Mouse (Mus musculus): ENCODE data around the gene Cdk5r2. TPM values are rescaled to one million over a fixed set of nuclear protein-coding genes. Genes with fewer than 3 reads are reported as not detected.

Gene Cdk5r2
- polyA plus RNA-seq, 1 experiment: not detected

- Histone ChIP-seq H3K4me1 (ENCODE audit: control insufficient read depth) (no peaks in the 10 kb centered on the region), H3K36me3 (ENCODE audit: control insufficient read depth) (no peaks in the 10 kb centered on the region), H3K27me3 (ENCODE audit: control insufficient read depth) (peaks cover 59% of the 10 kb centered on the region), H3K4me3 (replicated peaks) (no peak overlapping the region), H3K9me3 (ENCODE audit: control insufficient read depth, low read length) (no peaks in the 10 kb centered on the region)
- no peak for TF ChIP-seq TAL1 (IDR thresholded peaks at IDR 0.05; ENCODE audit: low read length)
- TF ChIP-seq GATA1 (IDR thresholded peaks at IDR 0.05; ENCODE audit: low read length): no peak
Observed at GRCm38 (mm10) chr1:74898656-74899431, 44.1 kb downstream of the Cdk5r2 start.

GRCm38 (mm10) chr1:74900341-74901285 lies 45.9 kb downstream of the Cdk5r2 start:
- no peak overlapping the region for H3K4me3 ChIP-seq (replicated peaks)
- TF ChIP-seq TAL1 (IDR thresholded peaks at IDR 0.05; ENCODE audit: low read length) (no peak), GATA1 (IDR thresholded peaks at IDR 0.05; ENCODE audit: low read length) (no peak)

GRCm38 (mm10) chr1:74901686-74902085 lies 47.0 kb downstream of the Cdk5r2 start:
- Histone ChIP-seq H3K27me3 (ENCODE audit: control insufficient read depth) (peaks cover 45% of the 10 kb centered on the region), H3K36me3 (ENCODE audit: control insufficient read depth) (no peaks in the 10 kb centered on the region), H3K9me3 (ENCODE audit: control insufficient read depth, low read length) (no peaks in the 10 kb centered on the region), H3K4me1 (ENCODE audit: control insufficient read depth) (no peaks in the 10 kb centered on the region), H3K4me3 (replicated peaks) (no peak overlapping the region)
- TF ChIP-seq TAL1 (IDR thresholded peaks at IDR 0.05; ENCODE audit: low read length) (no peak), GATA1 (IDR thresholded peaks at IDR 0.05; ENCODE audit: low read length) (no peak)

More at GRCm38 (mm10) chr1:74900341-74901285, 45.9 kb downstream of the Cdk5r2 start:
- Histone ChIP-seq H3K9me3 (ENCODE audit: control insufficient read depth, low read length) (no peaks in the 10 kb centered on the region), H3K27me3 (ENCODE audit: control insufficient read depth) (peaks cover 50% of the 10 kb centered on the region), H3K4me1 (ENCODE audit: control insufficient read depth) (no peaks in the 10 kb centered on the region), H3K36me3 (ENCODE audit: control insufficient read depth) (no peaks in the 10 kb centered on the region)

GRCm38 (mm10) chr1:74902191-74902590 lies 47.5 kb downstream of the Cdk5r2 start:
- H3K9me3 ChIP-seq (ENCODE audit: control insufficient read depth, low read length): no peaks in the 10 kb centered on the region
- no peak overlapping the region for H3K4me3 ChIP-seq (replicated peaks)
- no peaks in the 10 kb centered on the region for H3K4me1 ChIP-seq (ENCODE audit: control insufficient read depth)
- no peak for TF ChIP-seq TAL1 (IDR thresholded peaks at IDR 0.05; ENCODE audit: low read length)
- TF ChIP-seq GATA1 (IDR thresholded peaks at IDR 0.05; ENCODE audit: low read length): no peak
- no peaks in the 10 kb centered on the region for H3K36me3 ChIP-seq (ENCODE audit: control insufficient read depth)
- H3K27me3 ChIP-seq (ENCODE audit: control insufficient read depth): peaks cover 43% of the 10 kb centered on the region

Other genes starting within 250 kb of the Cdk5r2 start
- 0.12 and 0.24 TPM in 2 replicates for gene Ttll4, start 193.2 kb upstream of the Cdk5r2 start, polyA plus RNA-seq (2012)
- 0.02 and 0.05 TPM in 2 replicates for gene Cyp27a1, start 141.4 kb upstream of the Cdk5r2 start, polyA plus RNA-seq (2012)
- gene Prkag3, start 105.7 kb upstream of the Cdk5r2 start, polyA plus RNA-seq (2012): 0.02 TPM in 1 of 2 replicates, not detected in the other
- not detected in 2 replicates for gene Wnt6, start 83.0 kb upstream of the Cdk5r2 start, polyA plus RNA-seq (2012)
- gene Wnt10a, start 63.4 kb upstream of the Cdk5r2 start, polyA plus RNA-seq (2012): 0.02 and 0.04 TPM in 2 replicates
- gene Fev, start 30.5 kb downstream of the Cdk5r2 start, polyA plus RNA-seq (2012): not detected in 2 replicates
- gene Cryba2, start 38.2 kb downstream of the Cdk5r2 start, polyA plus RNA-seq (2012): not detected in 2 replicates
- not detected in 2 replicates for gene Cfap65, start 80.7 kb downstream of the Cdk5r2 start, polyA plus RNA-seq (2012)
- gene Ihh, start 96.7 kb downstream of the Cdk5r2 start, polyA plus RNA-seq (2012): 0.06 and 0.19 TPM in 2 replicates

All from erythroblast, embryonic 14.5 days (primary cell).